Mouse (Mus musculus) cerebellum, adult 2 months (tissue): ENCODE results near the gene Crygd. TPM values are rescaled to one million over a fixed set of nuclear protein-coding genes. Genes with fewer than 3 reads are reported as not detected.

Source experiments
- DNase-seq, 2 experiments: peaks; one replicate each; pipeline ENCODE4 v3.0.0; 2021
- H3K27ac ChIP-seq: fragments of 200-500 bp; 2 replicates; pipeline ENCODE4 v1.5.1; 2012; ENCODE audit warnings: low read length, control low read depth, inconsistent platforms; ENCODE audit not compliant: insufficient read depth
- H3K27me3 ChIP-seq: fragments of 200-500 bp; 2 replicates; pipeline ENCODE4 v1.6.1; 2012; ENCODE audit warnings: inconsistent platforms, mild to moderate bottlenecking, low read length, moderate library complexity; ENCODE audit not compliant: control insufficient read depth, insufficient read depth
- H3K4me1 ChIP-seq: fragments of 200-500 bp; 2 replicates; pipeline ENCODE4 v1.6.1; 2011; ENCODE audit warnings: low read length; ENCODE audit not compliant: control insufficient read depth, insufficient read depth
- H3K4me3 ChIP-seq: fragments of 200-500 bp; replicated peaks from 2 replicates; pipeline ENCODE3; 2011; ENCODE audit warnings: mild to moderate bottlenecking, low read depth, low read length, control low read depth; ENCODE audit not compliant: insufficient read depth
- CTCF ChIP-seq: fragments of 200-500 bp; IDR thresholded peaks from 2 replicates; pipeline ENCODE4 v1.5.1; 2011; ENCODE audit warnings: low read depth, mild to moderate bottlenecking, control low read depth, low read length, moderate library complexity, borderline replicate concordance; ENCODE audit not compliant: insufficient read depth
- POLR2A ChIP-seq: fragments of 200-500 bp; IDR thresholded peaks from 2 replicates; pipeline ENCODE4 v1.6.1; 2011; ENCODE audit warnings: low read length, control low read depth, borderline replicate concordance; ENCODE audit not compliant: insufficient read depth
- WGBS: fragments of 180-500 bp; shearing (Covaris S2); methylation state at CpG from one replicate; pipeline ENCODE4 v1.1.7; 2018; 5-methylcytosine and 5-hydroxymethylcytosine counted together
- polyA plus RNA-seq: library from polyadenylated mRNA; depleted of rRNA; stranded (reverse); fragments of >200 nt; gene quantifications from 2 replicates; pipeline ENCODE4 v1.2.3, GENCODE M21; 2012; rRNA removed

The Crygd gene
- polyA plus RNA-seq, 1 experiment, result not detected

- WGBS, result 84% methylated on average over 3 of the region's 3 CpGs
- H3K4me3 ChIP-seq, result no peak overlapping the region
- no peaks in the 10 kb centered on the region for H3K4me1 ChIP-seq
- DNase-seq, result no peak
- no peak for TF ChIP-seq CTCF
- no peak for TF ChIP-seq POLR2A
- no peaks in the 10 kb centered on the region for H3K27me3 ChIP-seq
- H3K27ac ChIP-seq, result no peak overlapping the region
These were observed 23.6 kb downstream of the Crygd start for GRCm38 (mm10) chr1:65039679-65040078.

- Histone ChIP-seq H3K4me3 (no peak overlapping the region), H3K4me1 (no peaks in the 10 kb centered on the region), H3K27me3 (no peaks in the 10 kb centered on the region), H3K27ac (no peak overlapping the region)
- 86% methylated on average over 2 of the region's 2 CpGs for WGBS
- TF ChIP-seq CTCF (no peak), POLR2A (no peak)
- no peak for DNase-seq
These were observed 25.7 kb downstream of the Crygd start for GRCm38 (mm10) chr1:65037542-65037941.

GRCm38 (mm10) chr1:65035513-65035912 lies 27.7 kb downstream of the Crygd start:
- Histone ChIP-seq H3K27ac (no peak overlapping the region), H3K27me3 (no peaks in the 10 kb centered on the region), H3K4me1 (no peaks in the 10 kb centered on the region), H3K4me3 (no peak overlapping the region)
- WGBS, result 44% methylated on average over 3 of the region's 3 CpGs
- no peak for TF ChIP-seq POLR2A
- no peak for TF ChIP-seq CTCF
- DNase-seq, result no peak

GRCm38 (mm10) chr1:65032641-65033040 lies 30.6 kb downstream of the Crygd start, which contains the start of gene Akr1cl:
Gene Akr1cl, minus strand, starts transcription at chr1:65032759.
- Histone ChIP-seq H3K27me3 (no peaks in the 10 kb centered on the region), H3K4me3 (no peak within 1 kb of the TSS), H3K27ac (no peak within 1 kb of the TSS), H3K4me1 (no peaks in the 10 kb centered on the region)
- DNase-seq, result no peak
- TF ChIP-seq POLR2A (no peak), CTCF (no peak)

GRCm38 (mm10) chr1:65028206-65028605 lies 35.0 kb downstream of the Crygd start:
- Histone ChIP-seq H3K27ac (no peak overlapping the region), H3K27me3 (no peaks in the 10 kb centered on the region), H3K4me3 (no peak overlapping the region), H3K4me1 (no peaks in the 10 kb centered on the region)
- 42% methylated on average over 9 of the region's 9 CpGs for WGBS
- TF ChIP-seq POLR2A, result no peak
- TF ChIP-seq CTCF, result no peak
- no peak for DNase-seq

GRCm38 (mm10) chr1:65012726-65013125 lies 50.5 kb downstream of the Crygd start:
- no peak for DNase-seq
- Histone ChIP-seq H3K4me1 (no peaks in the 10 kb centered on the region), H3K27ac (no peak overlapping the region), H3K27me3 (no peaks in the 10 kb centered on the region), H3K4me3 (no peak overlapping the region)
- WGBS, result 81% methylated on average over 4 of the region's 4 CpGs
- TF ChIP-seq POLR2A, result no peak
- no peak for TF ChIP-seq CTCF

Other genes starting within 250 kb of the Crygd start
- 14.5 and 16.1 TPM in 2 replicates for gene Plekhm3, start 106.6 kb downstream of the Crygd start, polyA plus RNA-seq
- not detected in 2 replicates for gene Akr1cl, start 30.7 kb downstream of the Crygd start, polyA plus RNA-seq
- not detected in 2 replicates for gene Cryge, start 12.3 kb downstream of the Crygd start, polyA plus RNA-seq
- not detected in 2 replicates for gene Crygc, start 10.2 kb upstream of the Crygd start, polyA plus RNA-seq
- gene Crygb, start 18.8 kb upstream of the Crygd start, polyA plus RNA-seq, result not detected in 2 replicates
- 0.44 and 0.57 TPM in 2 replicates for gene Cryga, start 39.9 kb upstream of the Crygd start, polyA plus RNA-seq
- 0.82 and 1.0 TPM in 2 replicates for gene Gm28845, start 56.1 kb upstream of the Crygd start, polyA plus RNA-seq
- gene D630023F18Rik, start 59.8 kb upstream of the Crygd start, polyA plus RNA-seq, result 2.2 and 3.1 TPM in 2 replicates
- gene Idh1, start 123.0 kb upstream of the Crygd start, polyA plus RNA-seq, result 33.2 and 35.3 TPM in 2 replicates
- 12.9 and 14.3 TPM in 2 replicates for gene Pikfyve, start 123.2 kb upstream of the Crygd start, polyA plus RNA-seq
- gene Pth2r, start 218.6 kb upstream of the Crygd start, polyA plus RNA-seq, result 0.38 and 0.40 TPM in 2 replicates